Mouse (Mus musculus) lung, postnatal 0 days (tissue): ENCODE measurements at regions not wholly inside any gene's neighbourhood (a gene's known extent, or its start where the extent isn't known, plus 50 kb on each side); places are given as distances from the start of the nearest gene placed in this dataset.

Experiments used
- ATAC-seq: fragments of 200-750 bp; cut with Nextera tagmentation; 2 replicates; pipeline ENCODE4 v1.8.0; 2017; ENCODE audit warnings: moderate library complexity
- DNase-seq: peaks from one replicate; pipeline ENCODE4 v3.0.0-alpha.2; 2016; ENCODE audit warnings: low spot score
- H3K27ac ChIP-seq: fragments of 300-500 bp; sonication (generic); 2 replicates; pipeline ENCODE4 v1.5.1; 2014; ENCODE audit warnings: antibody characterized with exemption, mild to moderate bottlenecking, low read length, mixed read lengths
- H3K27me3 ChIP-seq: fragments of 300-500 bp; sonication (generic); replicated peaks from 2 replicates; pipeline ENCODE4 v1.6.1; 2014; ENCODE audit warnings: low read length, mixed read lengths; ENCODE audit not compliant: insufficient read depth
- H3K36me3 ChIP-seq: fragments of 300-500 bp; sonication (generic); 2 replicates; pipeline ENCODE4 v1.6.1; 2014; ENCODE audit warnings: low read length, mixed read lengths; ENCODE audit not compliant: insufficient read depth
- H3K4me1 ChIP-seq: fragments of 300-500 bp; sonication (generic); 2 replicates; pipeline ENCODE4 v1.6.1; 2014; ENCODE audit warnings: antibody characterized with exemption, low read depth, low read length, mixed read lengths; ENCODE audit not compliant: insufficient read depth
- H3K4me2 ChIP-seq: fragments of 300-500 bp; sonication (generic); replicated peaks from 2 replicates; pipeline ENCODE4 v1.6.1; 2014; ENCODE audit warnings: low read depth, mild to moderate bottlenecking, low read length, moderate library complexity, mixed read lengths
- H3K4me3 ChIP-seq: fragments of 300-500 bp; sonication (generic); 2 replicates; pipeline ENCODE4 v1.5.1; 2014; ENCODE audit warnings: low read depth, low read length
- H3K9ac ChIP-seq: fragments of 300-500 bp; sonication (generic); replicated peaks from 2 replicates; pipeline ENCODE4 v1.6.1; 2014; ENCODE audit warnings: low read depth, mild to moderate bottlenecking
- H3K9me3 ChIP-seq: fragments of 300-500 bp; sonication (generic); 2 replicates; pipeline ENCODE4 v1.6.1; 2016; ENCODE audit warnings: low read length, mixed read lengths
- CTCF ChIP-seq: IDR thresholded peaks from 2 replicates; pipeline ENCODE4 v1.5.1; 2016; ENCODE audit warnings: antibody characterized with exemption, mild to moderate bottlenecking
- EP300 ChIP-seq: IDR thresholded peaks from 2 replicates; pipeline ENCODE4 v1.6.1; 2016; ENCODE audit warnings: antibody characterized with exemption, mild to moderate bottlenecking, control low read depth
- WGBS: fragments of 180-500 bp; shearing (Covaris S2); extraction: QIAGEN DNeasy Blood & Tissue Kit; methylation state at CpG from one replicate; pipeline ENCODE4 v1.1.7; 2014; 5-methylcytosine and 5-hydroxymethylcytosine counted together

- ATAC-seq (no peak), DNase-seq (no peak)
- Histone ChIP-seq H3K4me2 (no peak overlapping the region), H3K27me3 (no peaks in the 10 kb centered on the region), H3K4me3 (no peak overlapping the region), H3K9ac (no peak overlapping the region), H3K36me3 (no peaks in the 10 kb centered on the region), H3K27ac (no peak overlapping the region), H3K4me1 (no peaks in the 10 kb centered on the region), H3K9me3 (no peaks in the 10 kb centered on the region)
- no peak for TF ChIP-seq CTCF
- TF ChIP-seq EP300 = no peak
- WGBS = 50% methylated on average over 2 of the region's 2 CpGs
Observed at GRCm38 (mm10) chr8:65349396-65349795, 220.0 kb upstream of the BC030870 start.

GRCm38 (mm10) chr8:65331136-65331535 lies 201.8 kb upstream of the BC030870 start:
- DNase-seq = peak; percentile 29
- WGBS = 17% methylated on average over 1 of the region's 1 CpGs

GRCm38 (mm10) chr8:65288687-65289086 lies 159.3 kb upstream of the BC030870 start:
- TF ChIP-seq CTCF (no peak), EP300 (no peak)
- Histone ChIP-seq H3K4me3 (no peak overlapping the region), H3K27ac (no peak overlapping the region), H3K9me3 (no peaks in the 10 kb centered on the region), H3K4me1 (no peaks in the 10 kb centered on the region), H3K4me2 (no peak overlapping the region), H3K36me3 (no peaks in the 10 kb centered on the region), H3K27me3 (no peaks in the 10 kb centered on the region), H3K9ac (no peak overlapping the region)
- no peak for DNase-seq
- ATAC-seq = no peak
- 29% methylated on average over 2 of the region's 2 CpGs for WGBS

More at GRCm38 (mm10) chr8:65331136-65331535, 201.8 kb upstream of the BC030870 start:
- no peak overlapping the region for H3K27ac ChIP-seq
- H3K4me3 ChIP-seq = no peak overlapping the region
- TF ChIP-seq EP300 (no peak), CTCF (no peak)
- peak; percentile 28; the same call in 1 of the 2 replicates for ATAC-seq
- H3K4me1 ChIP-seq = no peaks in the 10 kb centered on the region
- no peak overlapping the region for H3K9ac ChIP-seq
- H3K4me2 ChIP-seq = no peak overlapping the region
- H3K27me3 ChIP-seq = no peaks in the 10 kb centered on the region
- no peaks in the 10 kb centered on the region for H3K9me3 ChIP-seq
- H3K36me3 ChIP-seq = no peaks in the 10 kb centered on the region

GRCm38 (mm10) chr8:65280390-65280789 lies 151.0 kb upstream of the BC030870 start:
- no peak overlapping the region for H3K9ac ChIP-seq
- H3K27me3 ChIP-seq = no peaks in the 10 kb centered on the region
- H3K4me2 ChIP-seq = no peak overlapping the region
- no peak overlapping the region for H3K4me3 ChIP-seq
- WGBS = 50% methylated on average over 2 of the region's 2 CpGs
- TF ChIP-seq EP300 (no peak), CTCF (no peak)
- ATAC-seq (no peak), DNase-seq (no peak)
- H3K36me3 ChIP-seq = no peaks in the 10 kb centered on the region
- H3K9me3 ChIP-seq = no peaks in the 10 kb centered on the region
- no peak overlapping the region for H3K27ac ChIP-seq
- H3K4me1 ChIP-seq = no peaks in the 10 kb centered on the region
